In the genomic region with DNA sequence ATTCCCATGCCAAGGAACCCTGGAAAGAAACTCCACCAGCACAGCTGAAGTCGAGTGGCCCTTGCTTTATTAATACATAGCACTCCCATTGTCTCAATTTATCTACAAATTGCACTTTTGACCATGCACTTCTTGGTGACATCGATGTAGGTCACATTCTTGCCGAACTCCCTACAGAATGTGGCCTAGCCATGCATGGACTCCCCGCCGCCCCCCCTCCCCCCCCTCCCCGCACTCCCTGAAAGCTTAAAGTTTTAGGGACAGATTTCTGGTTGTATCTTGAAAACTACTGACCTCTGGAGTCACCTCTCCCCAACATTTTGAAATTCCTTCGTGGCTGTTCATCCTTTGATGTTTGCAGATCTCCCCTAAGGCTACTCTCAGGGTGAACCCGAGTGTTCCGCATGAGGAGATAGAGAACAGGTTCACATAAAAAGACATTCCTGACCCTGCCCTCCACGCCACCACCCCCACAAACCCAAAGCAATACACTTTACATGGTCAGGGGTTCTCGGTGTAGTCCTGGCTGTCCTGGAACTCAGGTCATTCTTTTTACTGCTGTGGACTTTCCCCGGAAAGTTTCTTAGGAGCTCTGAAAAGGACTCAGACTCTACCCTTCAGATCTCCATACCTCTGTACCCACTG, we compare ENCODE assay signal across 25 mouse cellular contexts. TPM values are rescaled to one million over a fixed set of nuclear protein-coding genes. Genes with fewer than 3 reads are reported as not detected.
DNase-seq lines count a peak whose midpoint lies in the region; ATAC-seq and TF ChIP-seq lines count a peak whose summit lies in the region.
"Had no signal": no experiment of that assay in that cellular context is flagged by ENCODE, and none has a peak within 500 bp of the region (broad histone marks: within the 10 kb centered on the region; RNA-seq: fewer than 3 reads in every experiment).

A gene (plus strand): TSS at position 511 of the 645 bp plus-strand sequence.

- no peaks in the 10 kb centered on the region for H3K27me3 ChIP-seq in hindbrain, embryonic 14.5 days (ENCODE audit: control insufficient read depth, insufficient read depth, low read length)
- no peaks in the 10 kb centered on the region for H3K27me3 ChIP-seq in hindbrain, postnatal 0 days (ENCODE audit: insufficient read depth, low read length)
- H3K27me3 ChIP-seq in CH12.LX (replicated peaks), result no peaks in the 10 kb centered on the region
- H3K27me3 ChIP-seq in kidney, adult 2 months (replicated peaks; ENCODE audit: control insufficient read depth, insufficient read depth, low read length), result no peaks in the 10 kb centered on the region
- H3K27me3 ChIP-seq: embryonic facial prominence, embryonic 12.5 days; lung, embryonic 15.5 days; stomach, embryonic 15.5 days had no signal

- H3K4me1 ChIP-seq in hindbrain, embryonic 14.5 days (replicated peaks; ENCODE audit: control insufficient read depth, insufficient read depth, low read length), result no peaks in the 10 kb centered on the region
- H3K4me1 ChIP-seq in hindbrain, postnatal 0 days (ENCODE audit: insufficient read depth, low read length), result no peaks in the 10 kb centered on the region
- H3K4me1 ChIP-seq in CH12.LX (ENCODE audit: control insufficient read depth in 1 of 2, insufficient read depth in 2 of 2), result peaks cover 4 to 7% of the 10 kb centered on the region in 2 experiments; a peak in 2 of 4 replicates
- H3K4me1 ChIP-seq in kidney, adult 2 months (ENCODE audit: control insufficient read depth, insufficient read depth, low read length), result peaks cover 3% of the 10 kb centered on the region; the same call in 1 of the 2 replicates
- H3K4me1 ChIP-seq: embryonic facial prominence, embryonic 12.5 days; lung, embryonic 15.5 days; stomach, embryonic 15.5 days had no signal

- DNase-seq in hindbrain, embryonic 14.5 days (ENCODE audit: low spot score), result no peak
- no peak for DNase-seq in hindbrain, postnatal 0 days (ENCODE audit: low spot score)
- DNase-seq in CH12.LX (ENCODE audit: extremely low read depth), result no peak
- DNase-seq in kidney, adult 2 months, result peak; percentile 39
- peak; percentile 22 for DNase-seq in kidney, postnatal 10 days
- DNase-seq in embryo, embryonic 11 days, result no peak
- DNase-seq in layer of hippocampus, postnatal 36 days, result no peak
- DNase-seq: adrenal gland, adult 2 months; B cell, adult 2 months; cerebellum, adult 2 months; lung, postnatal 4 days; thymus, adult 18-20 months had no signal

- ATAC-seq in hindbrain, embryonic 14.5 days (ENCODE audit: low FRiP score), result no peak
- no peak for ATAC-seq in hindbrain, postnatal 0 days
- ATAC-seq: forebrain, embryonic 16.5 days; inflammation-experienced regulatory T-cells, adult 6 months had no signal

- no peak for TF ChIP-seq POLR2A in CH12.LX (IDR thresholded peaks at IDR 0.05; ENCODE audit: low read depth, low read length)
- no peak for TF ChIP-seq POLR2A in kidney, adult 2 months (IDR thresholded peaks at IDR 0.05; ENCODE audit: low read depth, low read length)

- WGBS in hindbrain, embryonic 14.5 days, result 50% methylated on average over 12 of the region's 12 CpGs
- WGBS in hindbrain, postnatal 0 days, result 44% methylated on average over 12 of the region's 12 CpGs
- 22% methylated on average over 12 of the region's 12 CpGs for WGBS in kidney, adult 2 months

- no peaks in the 10 kb centered on the region for H3K36me3 ChIP-seq in hindbrain, embryonic 14.5 days (replicated peaks; ENCODE audit: control insufficient read depth, insufficient read depth)
- H3K36me3 ChIP-seq in hindbrain, postnatal 0 days (ENCODE audit: insufficient read depth, low read length), result no peaks in the 10 kb centered on the region
- H3K36me3 ChIP-seq in CH12.LX (replicated peaks in 1 of 2; ENCODE audit: control insufficient read depth in 1 of 2, insufficient read depth in 1 of 2, low read length in 1 of 2), result no peaks in the 10 kb centered on the region
- H3K36me3 ChIP-seq in kidney, adult 2 months (ENCODE audit: control insufficient read depth, insufficient read depth, low read length), result no peaks in the 10 kb centered on the region
- H3K36me3 ChIP-seq: embryonic facial prominence, embryonic 12.5 days; lung, embryonic 15.5 days; stomach, embryonic 15.5 days had no signal

- no peaks in the 10 kb centered on the region for H3K9me3 ChIP-seq in hindbrain, embryonic 14.5 days (ENCODE audit: control insufficient read depth, low read length)
- no peaks in the 10 kb centered on the region for H3K9me3 ChIP-seq in hindbrain, postnatal 0 days (ENCODE audit: low read length)
- H3K9me3 ChIP-seq in CH12.LX (replicated peaks; ENCODE audit: low read length), result peaks cover 2% of the 10 kb centered on the region
- H3K9me3 ChIP-seq: embryonic facial prominence, embryonic 12.5 days; lung, embryonic 15.5 days; stomach, embryonic 15.5 days had no signal

- no peak within 1 kb of the TSS for H3K27ac ChIP-seq in hindbrain, embryonic 14.5 days
- H3K27ac ChIP-seq in hindbrain, postnatal 0 days, result no peak within 1 kb of the TSS
- H3K27ac ChIP-seq in CH12.LX (ENCODE audit: insufficient read depth, low read depth), result no peak within 1 kb of the TSS
- peak within 1 kb of the TSS; percentile 35; the same call in 1 of the 2 replicates for H3K27ac ChIP-seq in kidney, adult 2 months (ENCODE audit: insufficient read depth, low read depth, low read length)
- H3K27ac ChIP-seq: embryonic facial prominence, embryonic 12.5 days; liver, embryonic 14.5 days; lung, embryonic 15.5 days; stomach, embryonic 15.5 days had no signal

- dilution Hi-C loops in CH12.LX (cut with MboI; ENCODE audit: extremely low pct_ligation_motif_present, extremely low pct_unique_long_range_greater_than_20kb, low sequenced_read_pairs), result no loop called here

- no peaks in the 10 kb centered on the region for H3K79me2 ChIP-seq in CH12.LX (replicated peaks; ENCODE audit: control insufficient read depth, extremely low read depth, insufficient read depth, poor library complexity, severe bottlenecking)

- no peak within 1 kb of the TSS for H3K9ac ChIP-seq in hindbrain, embryonic 14.5 days
- H3K9ac ChIP-seq in hindbrain, postnatal 0 days (replicated peaks; ENCODE audit: low read length), result no peak within 1 kb of the TSS
- H3K9ac ChIP-seq in CH12.LX (ENCODE audit: insufficient read depth, low read depth), result no peak within 1 kb of the TSS
- H3K9ac ChIP-seq: embryonic facial prominence, embryonic 12.5 days; liver, embryonic 14.5 days; lung, embryonic 15.5 days; stomach, embryonic 15.5 days had no signal

- no peak for TF ChIP-seq RAD21 in CH12.LX (IDR thresholded peaks at IDR 0.05; ENCODE audit: low read depth, low read length)

- in situ Hi-C loops in CH12.LX (cut with MboI; ENCODE audit: low pct_ligation_motif_present, low pct_unique_long_range_greater_than_20kb, low sequenced_read_pairs), result loop anchor here (25.0 kb wide), 1 partner anchor 348 kb away; a partner anchor contains a TSS

- no peak for TF ChIP-seq EP300 in CH12.LX (IDR thresholded peaks at IDR 0.05; ENCODE audit: low read length)

- peak within 1 kb of the TSS; percentile 12; the same call in 1 of the 2 replicates for H3K4me2 ChIP-seq in hindbrain, embryonic 14.5 days (replicated peaks)
- H3K4me2 ChIP-seq in hindbrain, postnatal 0 days (ENCODE audit: low read depth, low read length), result no peak within 1 kb of the TSS
- H3K4me2 ChIP-seq in CH12.LX (ENCODE audit: insufficient read depth, low read depth, poor library complexity, severe bottlenecking), result 0 out of 2 replicates have a peak within 1 kb of the TSS, but pooled peaks have one; percentile 35
- H3K4me2 ChIP-seq: embryonic facial prominence, embryonic 12.5 days; heart, embryonic 11.5 days; lung, embryonic 15.5 days; stomach, embryonic 15.5 days had no signal

- H3K4me3 ChIP-seq in hindbrain, embryonic 14.5 days (replicated peaks; ENCODE audit: low read length), result no peak within 1 kb of the TSS
- no peak within 1 kb of the TSS for H3K4me3 ChIP-seq in hindbrain, postnatal 0 days (ENCODE audit: low read length)
- H3K4me3 ChIP-seq in CH12.LX (replicated peaks in 1 of 3; ENCODE audit: low read depth in 2 of 3, low read length in 2 of 3, poor library complexity in 1 of 3), result no peak within 1 kb of the TSS
- H3K4me3 ChIP-seq in kidney, adult 2 months (ENCODE audit: insufficient read depth, low read depth, low read length), result no peak within 1 kb of the TSS
- H3K4me3 ChIP-seq: embryonic facial prominence, embryonic 12.5 days; lung, embryonic 15.5 days; stomach, embryonic 15.5 days had no signal

- TF ChIP-seq CTCF in hindbrain, postnatal 0 days (IDR thresholded peaks at IDR 0.05; ENCODE audit: low read depth), result no peak
- no peak for TF ChIP-seq CTCF in CH12.LX (conservative IDR thresholded peaks at IDR 0.05 in 1 of 2, IDR thresholded peaks at IDR 0.05 in 1 of 2; ENCODE audit: low read depth in 2 of 2, low read length in 2 of 2)
- TF ChIP-seq CTCF in kidney, adult 2 months (conservative IDR thresholded peaks at IDR 0.05; ENCODE audit: insufficient read depth, insufficient read length, low read depth, low read length), result no peak

TF ChIP-seq in CH12.LX, 34 proteins besides CTCF, POLR2A, EP300 and RAD21:
- no peak for TF ChIP-seq ELF1 (IDR thresholded peaks at IDR 0.05; ENCODE audit: low read depth, low read length)
- TF ChIP-seq ZNF384 (IDR thresholded peaks at IDR 0.05; ENCODE audit: low read depth, low read length), result no peak

RNA-seq across cellular contexts. Expression of the gene that starts here (rescaled TPM):
- not detected in 2 replicates for polyA plus RNA-seq in hindbrain, embryonic 14.5 days (2014; fragmentation: Nextera tagmentation; extraction: Ambion mirVana)
- total RNA-seq in hindbrain, postnatal 0 days (2014; rRNA removed), result not detected in 2 replicates
- not detected in 2 replicates for polyA plus RNA-seq in hindbrain, postnatal 0 days (2015; fragmentation: Nextera tagmentation; extraction: Ambion mirVana)
- total RNA-seq in CH12.LX (2012; rRNA removed) (not detected in 2 replicates), CH12.LX (2014; rRNA removed) (not detected in 2 replicates)
- not detected in 2 replicates for polyA plus RNA-seq in CH12.LX (2012; ENCODE audit: insufficient read length, low read depth)
- 0.42 and 0.64 TPM in 2 replicates for polyA plus RNA-seq in kidney, adult 2 months (2012; rRNA removed)
- not detected for total RNA-seq in layer of hippocampus, postnatal 36 days (2021)
- total RNA-seq: adrenal gland, adult 2 months; common myeloid progenitor, adult 5-6 weeks; gastrocnemius, postnatal 4 days; heart, postnatal 25 days; layer of hippocampus, postnatal 10 days; left cerebral cortex, postnatal 25 days had no signal
- polyA plus RNA-seq: adrenal gland, adult 2 months; cerebellum, adult 2 months; embryonic facial prominence, embryonic 12.5 days; forebrain, embryonic 16.5 days; heart, embryonic 11.5 days; inflammation-experienced regulatory T-cells, adult 6 months; large intestine, adult 2 months; liver, embryonic 14.5 days; lung, embryonic 15.5 days; stomach, embryonic 15.5 days had no signal

Comparison
In these comparisons a context has a peak if more than half of its experiments do, and no peak if none do; other contexts are left out.
1. Peak in DNase-seq and H3K27ac ChIP-seq in kidney, adult 2 months; RNA of the gene not detected or under 1 TPM.